Mouse (Mus musculus) left cerebral cortex, postnatal 36 days (tissue): Measurements from ENCODE around the gene Krt78. TPM values are rescaled to one million over a fixed set of nuclear protein-coding genes. Genes with fewer than 3 reads are reported as not detected.

Experiments
- DNase-seq, 2 experiments: peaks; one replicate each; pipeline ENCODE4 v3.0.0; 2021 to 2022; ENCODE audit warnings: low spot score in 2 of 2, mixed read lengths in 1 of 2
- intact Hi-C: fragments of 180-260 bp; cut with DNase I; formaldehyde crosslinking; loops from one replicate; pipeline ENCODE4 v1.15.1; 2025
- total RNA-seq, 2 experiments: library from RNA; stranded (reverse); gene quantifications; 2 replicates each; pipeline ENCODE4 v1.2.3; 2021

The Krt78 gene
- total RNA-seq, 2 experiments from 2014 or later = not detected

- intact Hi-C loops = no loop called here
- DNase-seq = no peak
These were observed 51.6 kb downstream of the Krt78 start for GRCm38 (mm10) chr15:101902171-101903149.

Other genes starting within 250 kb of the Krt78 start
- gene Krt5, start 241.4 kb downstream of the Krt78 start, total RNA-seq = not detected
- not detected for gene Krt71, start 211.2 kb downstream of the Krt78 start, total RNA-seq
- gene Krt72, start 167.8 kb downstream of the Krt78 start, total RNA-seq = not detected
- gene Krt73, start 151.9 kb downstream of the Krt78 start, total RNA-seq = 1 to 10 TPM; 1.5 to 1.6 TPM
- under 1 TPM; 0.15 to 0.29 TPM for gene Krt2, start 136.1 kb downstream of the Krt78 start, total RNA-seq
- 1 to 10 TPM; 1.7 to 1.8 TPM for gene Krt1, start 103.5 kb downstream of the Krt78 start, total RNA-seq
- gene Krt77, start 84.6 kb downstream of the Krt78 start, total RNA-seq = 1 to 10 TPM; 8.8 to 9.8 TPM
- gene Krt76, start 61.4 kb downstream of the Krt78 start, total RNA-seq = not detected
- gene Krt4, start 29.6 kb downstream of the Krt78 start, total RNA-seq = not detected
- gene Krt79, start 14.0 kb downstream of the Krt78 start, total RNA-seq = not detected
- not detected for gene Krt8, start 50.2 kb upstream of the Krt78 start, total RNA-seq
- gene Krt18, start 73.9 kb upstream of the Krt78 start, total RNA-seq = under 1 TPM in 1 of 2 experiments, not detected in 1; 0.22 TPM
- 100 to 1,000 TPM; 157 to 165 TPM for gene Eif4b, start 119.5 kb upstream of the Krt78 start, total RNA-seq
- 10 to 100 TPM; 17.2 to 28.6 TPM for gene Tns2, start 146.1 kb upstream of the Krt78 start, total RNA-seq
- 100 to 1,000 TPM; 140 to 160 TPM for gene Spryd3, start 181.9 kb upstream of the Krt78 start, total RNA-seq
- 10 to 100 TPM; 39.5 to 57.1 TPM for gene Igfbp6, start 190.1 kb upstream of the Krt78 start, total RNA-seq
- gene Soat2, start 196.2 kb upstream of the Krt78 start, total RNA-seq = under 1 TPM in 1 of 2 experiments, not detected in 1; 0.23 TPM
- gene Zfp740, start 249.0 kb upstream of the Krt78 start, total RNA-seq = 10 to 100 TPM; 61.0 to 64.0 TPM